Mouse (Mus musculus): ENCODE data around the gene Ank2. TPM values are rescaled to one million over a fixed set of nuclear protein-coding genes. Genes with fewer than 3 reads are reported as not detected.
"Not testable (repeated sequence)": the region's sequence is repeated elsewhere in the genome, so short reads cannot be mapped to it uniquely, and the experiment has no call there.

Gene Ank2
- polyA plus RNA-seq, 1 experiment from 2014 or later, result 37.3 TPM

GRCm38 (mm10) chr3:127481658-127482057 is 17.5 kb downstream of the Ank2 start:
- Histone ChIP-seq H3K9me3 (replicated peaks) (no peaks in the 10 kb centered on the region), H3K36me3 (no peaks in the 10 kb centered on the region), H3K9ac (no peak overlapping the region), H3K4me3 (no peak overlapping the region), H3K27ac (no peak overlapping the region), H3K4me2 (no peak overlapping the region), H3K4me1 (replicated peaks) (no peaks in the 10 kb centered on the region; the same call in 1 of the 2 replicates), H3K27me3 (no peaks in the 10 kb centered on the region)
- ATAC-seq (replicated peaks; ENCODE audit: insufficient number of reproducible peaks, insufficient read depth, low FRiP score, low read depth), result no peak
- WGBS, result 72% methylated on average over 6 of the region's 6 CpGs

DNA sequence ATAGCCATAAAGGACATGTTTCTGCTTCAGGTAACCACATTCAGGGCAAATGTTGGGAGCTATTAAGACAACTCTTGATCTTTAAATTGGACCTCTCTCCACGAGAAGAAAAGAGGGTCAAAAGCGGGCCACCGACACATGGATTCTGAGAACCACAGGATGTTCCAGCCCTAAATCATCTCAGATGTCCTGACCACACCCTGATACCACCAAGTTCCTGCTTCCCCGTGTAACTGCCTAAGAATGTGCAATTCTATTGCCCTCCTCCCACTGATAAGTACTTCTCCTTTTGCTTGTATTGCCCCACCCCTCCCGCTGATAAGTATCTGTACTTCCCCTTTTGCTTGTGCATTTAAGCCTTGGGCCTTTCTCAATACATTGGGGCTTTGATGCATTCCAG is 18.8 kb downstream of the Ank2 start:
- not testable (repeated sequence) for H3K4me2 ChIP-seq; H3K4me1 ChIP-seq (replicated peaks); H3K9me3 ChIP-seq (replicated peaks); H3K27ac ChIP-seq; H3K4me3 ChIP-seq; H3K9ac ChIP-seq; ATAC-seq (replicated peaks; ENCODE audit: insufficient number of reproducible peaks, insufficient read depth, low FRiP score, low read depth); H3K27me3 ChIP-seq; H3K36me3 ChIP-seq
- WGBS, result 58% methylated on average over 5 of the region's 5 CpGs

- Histone ChIP-seq H3K9me3 (replicated peaks) (no peaks in the 10 kb centered on the region), H3K27me3 (no peaks in the 10 kb centered on the region), H3K9ac (no peak overlapping the region), H3K4me1 (replicated peaks) (peaks cover 2% of the 10 kb centered on the region; the same call in 1 of the 2 replicates), H3K27ac (no peak overlapping the region), H3K36me3 (no peaks in the 10 kb centered on the region), H3K4me3 (no peak overlapping the region), H3K4me2 (no peak overlapping the region)
- 53% methylated on average over 6 of the region's 6 CpGs for whole genome bisulfite sequencing
- ATAC-seq (replicated peaks; ENCODE audit: insufficient number of reproducible peaks, insufficient read depth, low FRiP score, low read depth), result no peak
These were observed 25.0 kb downstream of the Ank2 start for GRCm38 (mm10) chr3:127474115-127474514.

GRCm38 (mm10) chr3:127469164-127469752 is 29.9 kb downstream of the Ank2 start:
- Histone ChIP-seq H3K9me3 (replicated peaks) (no peaks in the 10 kb centered on the region), H3K4me2 (no peak overlapping the region), H3K9ac (no peak overlapping the region), H3K36me3 (no peaks in the 10 kb centered on the region), H3K4me3 (no peak overlapping the region), H3K27me3 (no peaks in the 10 kb centered on the region), H3K27ac (peak overlapping the region; percentile 12; the same call in 1 of the 2 replicates), H3K4me1 (replicated peaks) (peaks cover 11% of the 10 kb centered on the region)
- WGBS, result 49% methylated on average over 4 of the region's 4 CpGs
- no peak for ATAC-seq (replicated peaks; ENCODE audit: insufficient number of reproducible peaks, insufficient read depth, low FRiP score, low read depth)

- no peak overlapping the region for H3K9ac ChIP-seq
These were observed 30.6 kb downstream of the Ank2 start for GRCm38 (mm10) chr3:127468569-127468968.

GRCm38 (mm10) chr3:127463816-127464480 is 35.2 kb downstream of the Ank2 start:
- H3K27ac ChIP-seq, result no peak overlapping the region
- H3K4me3 ChIP-seq, result no peak overlapping the region
- H3K27me3 ChIP-seq, result no peaks in the 10 kb centered on the region
- ATAC-seq (replicated peaks; ENCODE audit: insufficient number of reproducible peaks, insufficient read depth, low FRiP score, low read depth), result no peak
- no peaks in the 10 kb centered on the region for H3K36me3 ChIP-seq
- H3K4me1 ChIP-seq (replicated peaks), result peaks cover 19% of the 10 kb centered on the region
- H3K9ac ChIP-seq, result no peak overlapping the region
- no peak overlapping the region for H3K4me2 ChIP-seq
- H3K9me3 ChIP-seq (replicated peaks), result no peaks in the 10 kb centered on the region
- 51% methylated on average over 14 of the region's 14 CpGs for WGBS

More at GRCm38 (mm10) chr3:127468569-127468968, 30.6 kb downstream of the Ank2 start:
- H3K4me1 ChIP-seq (replicated peaks), result peaks cover 11% of the 10 kb centered on the region
- no peaks in the 10 kb centered on the region for H3K9me3 ChIP-seq (replicated peaks)
- no peaks in the 10 kb centered on the region for H3K27me3 ChIP-seq
- peak; percentile 76; the same call in 1 of the 2 replicates for ATAC-seq (replicated peaks; ENCODE audit: insufficient number of reproducible peaks, insufficient read depth, low FRiP score, low read depth)
- H3K4me3 ChIP-seq, result no peak overlapping the region
- H3K36me3 ChIP-seq, result no peaks in the 10 kb centered on the region
- H3K27ac ChIP-seq, result peak overlapping the region; percentile 12
- H3K4me2 ChIP-seq, result no peak overlapping the region
- WGBS, result 54% methylated on average over 8 of the region's 8 CpGs

- Histone ChIP-seq H3K36me3 (no peaks in the 10 kb centered on the region), H3K4me2 (no peak overlapping the region), H3K4me1 (replicated peaks) (peaks cover 19% of the 10 kb centered on the region), H3K27me3 (no peaks in the 10 kb centered on the region), H3K4me3 (no peak overlapping the region), H3K9ac (no peak overlapping the region), H3K27ac (no peak overlapping the region), H3K9me3 (replicated peaks) (no peaks in the 10 kb centered on the region)
- 47% methylated on average over 9 of the region's 9 CpGs for WGBS
- ATAC-seq (replicated peaks; ENCODE audit: insufficient number of reproducible peaks, insufficient read depth, low FRiP score, low read depth), result no peak
These were observed 36.0 kb downstream of the Ank2 start for GRCm38 (mm10) chr3:127463165-127463564.

DNA sequence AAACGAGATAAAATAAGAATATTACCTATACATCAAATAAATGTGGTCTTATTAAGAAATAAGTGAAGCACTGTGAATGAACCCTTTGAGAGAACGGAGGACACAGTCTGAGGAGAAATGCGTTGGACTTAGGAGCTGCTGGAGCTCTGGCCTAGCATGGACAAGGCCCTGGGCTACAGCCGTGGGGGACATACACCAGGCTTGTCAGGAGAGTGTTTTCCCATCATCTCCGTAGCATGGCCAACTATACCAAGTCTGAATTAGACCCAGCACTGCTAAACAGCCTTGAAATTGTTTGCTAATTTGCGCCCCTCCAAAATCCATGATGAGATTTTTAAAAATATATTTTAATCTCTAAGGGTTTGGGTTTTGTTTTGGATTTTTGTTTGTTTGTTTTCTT is 36.7 kb downstream of the Ank2 start:
- no peak overlapping the region for H3K9ac ChIP-seq
- H3K27ac ChIP-seq, result no peak overlapping the region
- no peak for ATAC-seq (replicated peaks; ENCODE audit: insufficient number of reproducible peaks, insufficient read depth, low FRiP score, low read depth)
- no peak overlapping the region for H3K4me2 ChIP-seq
- H3K4me3 ChIP-seq, result no peak overlapping the region
- H3K36me3 ChIP-seq, result no peaks in the 10 kb centered on the region
- WGBS, result 71% methylated on average over 6 of the region's 6 CpGs
- no peaks in the 10 kb centered on the region for H3K27me3 ChIP-seq
- peaks cover 21% of the 10 kb centered on the region for H3K4me1 ChIP-seq (replicated peaks)
- no peaks in the 10 kb centered on the region for H3K9me3 ChIP-seq (replicated peaks)

GRCm38 (mm10) chr3:127460891-127461437 is 38.2 kb downstream of the Ank2 start:
- Histone ChIP-seq H3K4me2 (no peak overlapping the region), H3K4me1 (replicated peaks) (peaks cover 21% of the 10 kb centered on the region), H3K36me3 (no peaks in the 10 kb centered on the region), H3K9ac (no peak overlapping the region), H3K27me3 (no peaks in the 10 kb centered on the region), H3K4me3 (no peak overlapping the region), H3K9me3 (replicated peaks) (no peaks in the 10 kb centered on the region), H3K27ac (no peak overlapping the region)
- 69% methylated on average over 11 of the region's 11 CpGs for WGBS
- no peak for ATAC-seq (replicated peaks; ENCODE audit: insufficient number of reproducible peaks, insufficient read depth, low FRiP score, low read depth)

DNA sequence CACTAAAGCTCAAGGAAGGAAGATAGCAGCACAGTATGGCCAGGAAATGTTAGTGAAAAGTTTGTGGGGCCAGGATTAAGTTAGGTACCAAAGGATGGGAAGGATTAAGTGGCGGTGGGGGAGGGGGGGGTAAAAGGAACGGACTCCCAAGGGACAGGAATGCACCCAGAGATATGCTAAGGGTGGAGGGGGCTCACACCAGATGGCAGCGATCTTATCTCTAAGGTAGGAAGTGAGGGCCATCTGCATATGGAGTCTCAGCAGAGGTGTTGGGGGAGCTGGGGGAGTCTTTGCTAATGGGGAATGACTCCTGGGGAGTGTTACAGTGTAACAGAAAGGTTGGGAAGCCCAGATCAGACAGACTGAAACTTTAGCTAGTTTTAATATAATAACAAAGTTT is 39.3 kb downstream of the Ank2 start:
- Histone ChIP-seq H3K9me3 (replicated peaks) (no peaks in the 10 kb centered on the region), H3K27me3 (no peaks in the 10 kb centered on the region), H3K4me3 (no peak overlapping the region), H3K9ac (no peak overlapping the region), H3K36me3 (no peaks in the 10 kb centered on the region), H3K4me2 (no peak overlapping the region), H3K27ac (no peak overlapping the region), H3K4me1 (replicated peaks) (peaks cover 21% of the 10 kb centered on the region)
- ATAC-seq (replicated peaks; ENCODE audit: insufficient number of reproducible peaks, insufficient read depth, low FRiP score, low read depth), result no peak
- 6% methylated on average over 3 of the region's 3 CpGs for WGBS

- Histone ChIP-seq H3K4me3 (no peak overlapping the region), H3K27ac (peak overlapping the region; percentile 68), H3K27me3 (no peaks in the 10 kb centered on the region), H3K9ac (no peak overlapping the region; the same call in 1 of the 2 replicates), H3K36me3 (no peaks in the 10 kb centered on the region), H3K4me2 (peak overlapping the region; percentile 43), H3K9me3 (replicated peaks) (no peaks in the 10 kb centered on the region), H3K4me1 (replicated peaks) (peaks cover 21% of the 10 kb centered on the region)
- WGBS, result 21% methylated on average over 11 of the region's 11 CpGs
- peak; percentile 74 for ATAC-seq (replicated peaks; ENCODE audit: insufficient number of reproducible peaks, insufficient read depth, low FRiP score, low read depth)
These were observed 40.2 kb downstream of the Ank2 start for GRCm38 (mm10) chr3:127458925-127459324.

Measured in heart, embryonic 15.5 days (tissue).